Mouse (Mus musculus): ENCODE results near the gene Fut1.

Gene Fut1

DNA sequence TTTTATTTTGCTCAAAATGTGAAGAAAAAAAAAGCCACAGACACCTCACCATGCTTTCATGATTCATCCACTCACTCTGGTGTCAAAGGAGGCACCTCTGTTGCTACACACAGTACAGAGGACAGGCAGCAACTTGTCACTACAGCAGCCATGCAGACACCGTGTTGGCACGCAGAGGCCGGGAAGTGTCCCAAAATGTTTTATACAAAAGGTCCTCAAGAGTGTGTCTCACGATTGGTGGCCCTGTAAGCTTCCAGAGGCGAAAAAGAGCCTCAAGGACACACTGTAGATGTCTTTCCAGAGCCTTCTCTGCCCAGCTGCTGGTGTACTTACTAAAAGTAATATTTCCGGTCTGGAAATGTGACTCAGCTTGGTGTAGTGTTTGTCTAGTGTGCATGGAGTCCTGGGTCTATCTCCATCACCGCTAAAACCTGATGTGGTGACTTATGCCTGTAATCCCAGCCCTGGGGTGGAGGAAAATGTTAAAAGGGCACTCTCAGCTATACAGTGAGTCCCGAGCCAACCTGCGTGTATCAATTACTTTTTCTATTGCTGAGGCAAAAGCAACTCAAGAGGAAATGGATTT is 11.3 kb upstream of the Fut1 start:
- no peak for DNase-seq

DNA sequence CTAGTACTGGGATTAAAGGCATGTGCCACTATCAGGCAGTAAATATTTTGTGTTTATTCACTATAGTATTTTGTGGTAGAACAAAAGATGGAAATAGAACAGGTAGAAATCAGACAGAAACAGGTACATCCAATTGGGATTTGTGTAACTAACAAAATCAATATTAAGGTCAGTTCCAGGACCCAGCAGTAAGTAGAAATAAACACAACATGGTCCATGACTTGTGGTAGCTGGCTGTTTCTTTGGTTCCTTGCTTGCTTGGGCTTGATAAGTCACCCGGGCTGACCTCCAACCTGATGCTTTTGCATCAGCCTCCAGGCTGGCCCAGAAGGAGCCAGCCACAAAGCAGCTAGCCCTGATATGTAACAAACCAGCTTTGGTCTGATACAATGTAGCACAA is 7.6 kb upstream of the Fut1 start:
- no peak for DNase-seq

DNA sequence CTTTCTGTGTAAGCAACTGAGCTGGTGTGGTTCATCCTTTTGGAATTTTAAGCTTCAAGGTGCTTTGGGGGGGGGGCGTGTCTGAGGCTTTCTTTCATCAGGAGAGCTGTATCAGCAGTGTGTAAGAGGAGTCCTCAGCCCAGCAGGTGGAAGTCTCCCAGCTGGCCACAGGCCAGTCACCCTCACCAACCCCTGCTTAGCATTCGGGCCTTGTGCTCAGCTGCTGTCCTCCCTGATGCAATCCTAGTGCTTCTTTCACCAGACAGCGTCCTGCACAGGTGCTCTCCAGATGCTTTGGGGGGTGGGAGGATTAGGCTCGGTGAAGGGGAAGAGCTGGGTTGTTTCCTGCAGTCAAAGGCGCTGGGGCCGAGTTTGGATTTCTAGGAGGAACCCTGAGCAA is 812 bp upstream of the Fut1 start:
- no peak for DNase-seq

DNA sequence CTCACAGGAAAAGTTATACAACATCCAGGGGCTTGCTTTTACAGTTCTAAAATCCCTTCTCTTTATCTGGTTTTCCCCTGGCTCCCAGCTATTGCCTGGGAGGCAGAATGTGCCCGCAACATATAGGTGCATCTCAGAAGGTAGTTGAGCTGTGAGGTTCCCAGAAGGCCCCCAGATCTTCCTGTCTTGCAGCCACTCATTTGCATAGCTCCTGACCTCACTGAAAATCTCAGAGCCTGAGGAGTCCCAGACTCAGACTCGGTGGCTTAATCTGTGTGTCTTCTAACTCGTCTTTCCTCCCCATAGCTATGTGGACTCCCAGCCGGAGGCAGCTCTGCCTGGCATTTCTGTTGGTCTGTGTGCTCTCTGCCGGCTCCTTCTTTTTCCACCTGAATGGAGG is 1.2 kb downstream of the Fut1 start:
- DNase-seq: no peak

DNA sequence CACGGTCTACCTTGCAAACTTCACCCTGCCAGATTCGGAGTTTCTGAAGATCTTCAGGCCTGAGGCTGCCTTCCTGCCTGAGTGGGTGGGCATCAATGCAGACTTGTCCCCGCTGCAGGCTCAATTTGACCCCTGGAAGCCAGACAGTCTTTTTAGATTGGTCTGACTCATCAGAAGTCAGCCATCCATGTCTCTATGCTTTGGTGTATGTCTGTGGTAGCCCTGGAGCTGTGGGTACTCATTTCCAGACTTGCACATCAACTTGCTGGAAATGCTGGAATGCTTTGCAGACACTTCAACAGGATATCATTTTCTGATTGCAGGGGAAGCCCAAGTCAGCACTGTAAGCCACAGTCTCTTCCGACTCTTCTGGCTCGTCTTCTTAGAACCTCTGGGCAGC is 2.5 kb downstream of the Fut1 start:
- DNase-seq: no peak

DNA sequence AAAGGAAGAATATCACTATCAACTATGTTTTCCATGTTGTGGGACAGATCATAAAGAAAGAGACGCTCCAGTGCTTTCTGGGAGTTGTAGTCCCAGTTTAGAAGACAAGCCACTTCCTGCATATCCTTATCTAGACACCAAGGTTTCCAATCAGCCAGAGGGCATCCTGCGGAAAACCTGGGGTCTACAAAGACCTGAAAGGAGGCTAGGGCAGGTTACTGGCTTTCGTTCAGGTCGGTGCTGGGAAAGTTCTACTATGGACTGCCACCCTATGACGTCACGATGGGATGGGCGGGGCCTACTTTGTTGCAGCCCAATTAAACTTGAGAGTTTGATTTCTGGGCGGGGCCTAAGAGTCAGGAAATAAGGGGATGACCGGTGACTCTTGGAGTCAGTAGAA is 4.4 kb downstream of the Fut1 start, which contains the start of gene Izumo1:
Izumo1 (plus strand) TSS at position 369 of the 400 bp plus-strand sequence.
- peak in 1 of 2 experiments; percentile 51 for DNase-seq

DNA sequence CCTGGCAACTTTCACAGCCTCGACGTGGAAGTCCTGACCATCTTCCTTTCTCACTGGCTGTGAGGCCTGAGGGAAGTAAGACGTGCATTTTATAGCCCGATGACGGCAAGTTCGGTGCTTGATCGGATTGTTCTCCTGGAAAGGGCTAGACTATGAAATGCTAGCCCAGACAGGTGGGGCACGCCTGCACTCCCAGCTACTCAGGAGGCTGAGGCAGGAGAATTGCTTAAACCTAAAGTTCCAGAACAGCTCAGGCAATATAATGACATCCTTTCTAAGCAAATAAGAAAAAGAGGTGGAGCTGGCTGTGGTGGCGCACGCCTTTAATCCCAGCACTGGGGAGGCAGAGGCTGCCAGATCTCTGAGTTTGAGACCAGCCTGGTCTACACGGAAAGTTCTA is 6.4 kb downstream of the Fut1 start:
- DNase-seq: no peak

DNA sequence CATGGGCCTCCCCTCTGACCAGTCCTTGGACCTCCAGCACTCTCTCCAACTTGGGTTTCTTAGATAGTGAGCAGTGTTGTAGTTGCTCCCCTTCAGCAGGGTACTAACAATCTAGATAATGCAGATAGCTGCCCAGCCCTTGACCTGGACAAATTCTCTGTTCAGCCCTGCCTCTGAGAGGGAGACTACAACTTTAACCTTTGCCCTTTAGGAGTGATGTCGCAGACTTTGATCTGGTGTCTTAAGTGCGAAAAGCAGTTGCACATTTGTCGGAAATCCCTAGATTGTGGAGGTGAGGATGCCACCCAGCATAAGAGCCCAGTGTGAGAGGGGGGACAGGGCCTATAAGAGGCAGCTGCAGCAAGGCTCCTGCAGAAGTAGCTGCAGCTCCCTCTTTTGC is 7.6 kb downstream of the Fut1 start:
- DNase-seq: no peak

DNA sequence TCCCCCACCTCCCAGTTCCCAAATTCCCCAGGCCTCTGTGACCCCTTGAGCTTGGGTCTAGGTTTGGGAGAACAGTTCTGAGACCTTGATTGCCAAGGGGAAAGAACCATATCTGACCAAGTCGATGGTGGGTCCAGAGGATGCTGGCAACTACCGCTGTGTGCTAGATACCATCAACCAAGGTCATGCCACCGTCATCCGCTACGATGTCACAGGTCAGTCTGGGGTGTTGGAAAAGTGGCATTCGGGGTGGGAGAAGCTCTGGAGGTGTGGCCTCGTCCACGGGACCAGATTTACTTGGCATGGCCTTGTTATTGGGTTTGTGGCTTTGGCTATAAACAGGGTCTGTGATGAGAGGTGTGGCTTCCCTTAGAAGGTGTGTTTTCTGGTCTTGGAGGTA is 8.4 kb downstream of the Fut1 start:
- DNase-seq: no peak

DNA sequence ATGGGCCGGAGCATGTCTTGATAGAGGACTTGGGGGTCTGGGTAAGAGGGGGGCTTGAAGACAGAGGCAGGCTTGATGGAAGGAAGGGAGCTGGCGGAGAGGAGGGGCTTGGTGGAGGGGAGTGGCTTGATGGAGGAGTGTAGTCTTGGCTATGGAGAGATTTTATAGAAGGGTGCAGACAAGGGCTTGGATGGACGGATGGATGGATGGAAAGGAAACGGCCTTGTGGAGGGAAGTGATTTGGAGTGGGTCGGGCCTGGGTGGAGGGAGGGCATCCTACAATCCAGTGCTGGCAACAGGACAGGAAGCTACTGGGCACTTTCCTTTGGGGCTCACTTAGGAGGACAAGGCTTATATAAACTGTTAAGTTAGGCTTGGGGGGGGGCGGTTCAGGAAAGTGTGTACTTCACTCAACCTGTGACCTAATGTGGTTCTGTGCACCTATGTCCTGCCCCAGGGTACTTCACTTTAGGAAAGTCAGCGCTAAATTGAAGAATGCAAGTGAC is 9.5 kb downstream of the Fut1 start:
- no peak for DNase-seq

DNA sequence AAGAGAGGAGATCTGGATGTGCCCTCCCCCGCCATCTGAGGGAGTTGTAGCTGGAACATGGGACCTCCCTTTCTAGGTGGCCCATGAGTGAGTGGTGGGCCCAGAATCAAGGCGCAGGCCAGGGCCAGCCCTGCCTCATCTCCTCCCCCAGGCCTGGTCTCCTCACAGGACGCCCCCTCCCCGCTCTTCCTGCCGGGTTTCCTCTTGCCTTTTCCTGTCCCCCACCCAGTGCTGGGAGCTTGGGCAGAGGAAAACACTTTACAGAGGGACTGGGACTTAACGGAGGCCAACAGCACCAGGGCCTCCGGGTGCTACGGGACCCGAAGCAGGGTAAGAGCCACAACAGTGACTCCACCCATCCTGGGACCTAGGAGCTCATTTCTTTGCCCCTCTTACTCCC is 10.2 kb downstream of the Fut1 start, which contains the start of gene Rasip1:
Rasip1 (plus strand) TSS at position 228 of the 400 bp plus-strand sequence.
- no peak for DNase-seq

DNA sequence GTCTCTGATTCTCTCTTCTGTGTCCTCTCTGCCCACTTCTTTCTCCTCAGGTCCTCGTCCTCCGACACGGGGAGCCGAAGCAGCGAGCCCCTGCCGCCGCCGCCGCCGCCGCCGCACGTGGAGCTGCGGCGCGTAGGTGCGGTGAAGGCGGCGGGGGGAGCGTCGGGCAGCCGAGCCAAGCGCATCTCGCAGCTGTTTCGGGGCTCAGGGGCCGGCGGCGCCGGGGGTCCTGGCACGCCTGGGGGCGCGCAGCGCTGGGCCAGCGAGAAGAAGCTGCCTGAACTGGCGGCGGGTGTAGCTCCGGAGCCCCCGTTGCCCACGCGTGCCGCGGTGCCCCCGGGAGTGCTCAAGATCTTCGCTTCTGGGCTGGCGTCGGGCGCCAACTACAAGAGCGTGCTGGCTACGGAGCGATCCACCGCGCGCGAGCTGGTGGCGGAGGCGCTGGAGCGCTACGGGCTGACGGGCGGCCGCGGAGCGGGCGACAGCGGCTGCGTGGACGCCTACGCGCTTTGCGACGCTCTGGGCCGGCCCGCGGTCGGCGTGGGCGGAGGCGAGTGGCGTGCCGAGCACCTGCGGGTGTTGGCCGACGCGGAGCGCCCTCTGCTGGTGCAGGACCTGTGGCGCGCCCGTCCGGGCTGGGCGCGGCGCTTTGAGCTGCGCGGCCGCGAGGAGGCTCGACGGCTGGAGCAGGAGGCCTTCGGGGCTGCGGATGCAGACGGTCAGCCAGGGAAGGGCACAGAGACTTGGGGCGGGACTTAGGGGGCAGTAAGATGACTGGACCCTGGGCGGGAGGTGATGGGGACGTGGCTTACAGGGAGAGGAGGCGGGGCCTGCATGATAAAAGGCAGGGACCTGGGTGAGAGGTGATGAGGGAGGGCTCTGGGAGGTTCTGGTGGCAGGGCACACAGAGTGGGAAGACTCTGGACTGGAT is 11.5 kb downstream of the Fut1 start:
- DNase-seq: peak; percentile 98

DNA sequence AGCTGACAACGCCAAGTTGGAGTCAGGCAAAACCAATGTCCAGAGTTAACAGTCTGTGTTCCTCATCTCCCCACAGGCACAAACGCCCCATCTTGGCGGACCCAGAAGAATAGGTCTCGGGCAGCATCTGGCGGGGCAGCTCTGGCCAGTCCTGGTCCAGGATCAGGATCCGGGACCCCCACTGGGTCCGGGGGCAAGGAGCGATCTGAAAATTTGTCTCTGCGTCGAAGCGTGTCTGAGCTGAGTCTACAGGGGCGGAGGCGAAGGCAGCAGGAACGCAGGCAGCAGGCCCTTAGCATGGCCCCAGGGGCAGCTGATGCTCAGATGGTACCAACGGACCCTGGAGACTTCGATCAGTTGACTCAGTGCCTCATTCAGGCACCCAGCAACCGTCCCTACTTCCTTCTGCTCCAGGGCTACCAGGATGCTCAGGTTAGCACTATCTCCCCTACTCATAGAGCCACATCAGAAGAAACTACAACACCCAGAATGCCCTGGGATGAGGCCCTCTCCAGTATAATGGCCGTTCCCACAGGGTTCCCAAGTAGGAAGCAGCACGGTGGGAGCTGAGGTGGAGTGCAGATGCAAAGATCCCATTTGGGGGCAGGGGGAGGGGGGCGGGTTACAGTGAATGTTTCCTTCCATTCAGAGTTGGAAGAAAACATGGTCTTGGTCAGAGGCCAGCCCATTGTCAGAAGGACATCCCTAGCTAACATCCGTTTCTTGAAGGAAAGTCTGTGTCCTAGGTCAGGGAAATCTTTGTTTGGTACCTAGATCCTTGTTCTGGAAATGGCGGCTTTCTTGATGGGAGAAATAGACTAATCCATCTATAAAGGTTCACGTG is 13.2 kb downstream of the Fut1 start:
- peak in 1 of 2 experiments; percentile 29 for DNase-seq

DNA sequence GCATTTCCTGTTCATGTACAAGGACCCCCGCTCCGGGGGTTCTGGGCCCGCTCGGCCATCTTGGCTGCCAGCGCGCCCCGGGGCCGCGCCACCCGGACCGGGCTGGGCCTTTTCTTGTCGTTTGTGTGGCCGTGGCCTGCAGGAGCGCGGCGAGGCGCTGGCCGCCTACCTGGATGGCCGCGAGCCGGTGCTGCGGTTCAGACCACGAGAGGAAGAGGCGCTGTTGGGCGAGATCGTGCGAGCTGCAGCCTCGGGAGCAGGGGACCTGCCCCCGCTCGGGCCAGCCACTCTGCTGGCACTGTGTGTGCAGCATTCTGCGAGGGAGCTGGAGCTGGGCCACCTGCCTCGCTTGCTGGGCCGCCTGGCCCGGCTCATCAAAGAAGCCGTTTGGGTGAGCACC is 15.4 kb downstream of the Fut1 start:
- DNase-seq: peak; percentile 70 to 80

DNA sequence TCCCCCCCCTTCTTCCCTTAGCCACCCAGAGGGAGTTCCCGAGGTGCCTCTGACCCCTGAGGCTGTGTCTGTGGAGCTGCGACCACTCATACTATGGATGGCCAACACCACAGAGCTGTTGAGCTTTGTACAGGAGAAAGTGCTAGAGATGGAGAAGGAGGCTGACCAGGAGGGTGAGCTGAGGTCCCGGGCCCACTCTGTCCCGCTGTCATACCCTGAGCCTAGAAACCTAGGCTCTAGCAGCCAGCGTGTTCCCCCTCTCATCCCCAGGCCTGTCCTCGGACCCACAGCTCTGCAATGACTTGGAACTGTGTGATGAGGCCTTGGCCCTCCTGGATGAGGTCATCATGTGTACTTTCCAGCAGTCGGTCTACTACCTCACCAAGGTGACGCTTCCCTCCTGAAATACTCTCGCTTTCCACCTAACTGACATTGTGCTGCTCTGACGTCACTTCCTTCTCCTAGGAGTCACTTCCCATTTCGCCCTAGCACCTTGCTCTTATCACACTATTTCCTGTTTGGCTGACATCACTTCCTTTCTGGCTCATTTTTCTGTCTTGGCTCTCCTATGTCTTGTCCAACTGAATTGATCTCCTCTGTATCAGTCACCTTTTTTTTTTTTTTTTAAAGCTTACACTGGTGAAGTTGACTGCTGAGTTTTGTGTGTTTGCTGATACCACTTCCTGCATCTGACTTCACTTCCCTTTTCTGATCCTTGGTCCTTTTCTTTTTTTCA is 18.0 kb downstream of the Fut1 start:
- no peak for DNase-seq

DNA sequence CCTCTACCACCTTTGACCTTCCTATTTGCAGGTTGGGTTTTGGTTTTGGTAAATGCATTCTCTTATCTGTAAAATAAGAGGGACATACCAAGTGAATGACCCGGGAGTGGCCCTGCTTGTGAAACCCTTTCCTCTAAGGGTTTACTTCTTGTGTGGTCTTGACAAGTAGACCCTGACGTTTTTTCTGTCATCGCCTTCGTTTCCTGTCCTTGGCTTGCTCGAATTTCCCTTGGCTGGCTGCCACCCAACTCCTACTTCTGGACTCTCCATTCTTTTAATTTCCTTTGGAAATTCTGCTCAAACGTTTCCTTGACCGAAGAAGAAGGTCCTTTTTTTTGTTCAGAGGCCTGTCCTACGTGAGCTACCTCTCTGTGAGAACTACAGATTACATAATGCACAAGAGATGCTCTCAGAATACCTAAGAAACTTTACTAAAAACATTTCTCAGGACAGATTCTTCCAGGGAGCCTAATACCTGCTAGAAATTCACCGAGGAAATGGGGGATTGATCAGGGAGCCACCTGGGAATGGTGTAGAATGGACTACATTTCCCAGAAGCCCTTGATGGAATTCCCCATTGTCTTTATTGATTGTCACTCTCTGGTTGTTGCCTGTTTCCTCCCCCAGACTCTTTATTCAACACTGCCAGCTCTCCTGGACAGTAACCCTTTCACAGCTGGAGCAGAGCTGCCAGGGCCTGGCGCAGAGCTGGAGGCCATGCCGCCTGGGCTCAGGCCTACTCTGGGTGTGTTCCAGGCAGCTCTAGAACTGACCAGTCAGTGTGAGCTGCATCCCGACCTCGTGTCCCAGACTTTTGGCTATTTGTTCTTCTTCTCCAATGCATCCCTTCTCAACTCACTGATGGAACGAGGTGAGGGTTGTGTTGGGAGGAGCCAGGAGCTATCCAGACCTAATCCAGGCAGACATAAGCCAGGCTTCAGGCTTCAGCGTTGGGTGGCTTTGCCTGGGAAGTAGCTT is 18.9 kb downstream of the Fut1 start:
- DNase-seq: peak in 1 of 2 experiments; percentile 37

DNA sequence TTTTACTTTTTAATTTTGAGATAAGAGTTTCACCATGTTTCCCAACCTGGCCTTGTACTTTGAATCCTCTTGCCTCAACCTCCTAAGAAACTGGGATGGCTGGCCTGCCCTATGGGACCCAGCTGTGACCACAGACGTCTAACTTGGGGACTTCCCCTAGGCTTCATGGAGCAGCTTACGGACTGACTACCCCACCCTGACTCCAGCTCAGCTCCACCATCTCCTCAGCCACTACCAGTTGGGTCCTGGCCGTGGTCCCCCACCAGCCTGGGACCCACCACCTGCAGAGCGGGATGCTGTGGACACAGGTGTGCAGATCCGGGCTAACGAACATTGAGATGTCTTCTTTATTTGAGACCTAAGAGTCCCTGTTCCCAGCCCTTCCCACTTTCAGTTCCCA is 20.6 kb downstream of the Fut1 start:
- peak in 1 of 2 experiments; percentile 45 for DNase-seq

DNA sequence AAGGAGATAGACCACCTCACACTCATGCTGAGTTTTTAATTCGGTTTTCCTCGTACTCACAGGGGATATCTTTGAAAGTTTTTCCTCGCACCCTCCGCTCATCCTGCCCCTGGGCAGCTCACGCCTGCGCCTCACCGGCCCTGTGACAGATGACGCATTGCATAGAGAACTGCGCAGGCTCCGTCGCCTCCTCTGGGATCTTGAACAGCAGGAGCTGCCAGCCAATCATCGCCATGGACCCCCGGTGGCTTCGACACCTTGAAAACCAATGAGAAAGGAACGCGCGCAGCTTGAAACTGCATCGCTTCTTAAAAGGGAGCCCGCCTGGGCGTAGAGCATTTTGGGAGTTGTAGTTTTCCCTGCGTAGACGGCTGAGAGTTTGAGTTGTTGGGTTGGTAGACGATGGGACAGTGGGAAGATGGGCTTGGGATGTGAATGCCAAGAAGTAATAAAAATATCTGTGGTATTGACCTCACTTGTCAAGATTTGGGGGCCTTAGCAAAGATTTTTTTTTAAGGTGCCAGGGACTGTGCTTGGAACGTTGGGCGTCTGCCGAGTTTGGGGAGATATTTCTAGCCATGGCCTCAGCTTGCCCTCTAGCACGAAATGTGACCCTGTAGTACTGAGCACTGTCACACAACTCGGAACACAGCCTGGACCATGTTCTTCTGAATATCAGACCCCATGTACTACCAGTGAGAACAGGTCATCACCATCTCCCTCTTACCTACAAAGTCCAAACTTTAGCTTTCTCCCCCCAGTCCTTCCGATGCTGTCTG is 21.7 kb downstream of the Fut1 start:
- peak; percentile 99 for DNase-seq

DNA sequence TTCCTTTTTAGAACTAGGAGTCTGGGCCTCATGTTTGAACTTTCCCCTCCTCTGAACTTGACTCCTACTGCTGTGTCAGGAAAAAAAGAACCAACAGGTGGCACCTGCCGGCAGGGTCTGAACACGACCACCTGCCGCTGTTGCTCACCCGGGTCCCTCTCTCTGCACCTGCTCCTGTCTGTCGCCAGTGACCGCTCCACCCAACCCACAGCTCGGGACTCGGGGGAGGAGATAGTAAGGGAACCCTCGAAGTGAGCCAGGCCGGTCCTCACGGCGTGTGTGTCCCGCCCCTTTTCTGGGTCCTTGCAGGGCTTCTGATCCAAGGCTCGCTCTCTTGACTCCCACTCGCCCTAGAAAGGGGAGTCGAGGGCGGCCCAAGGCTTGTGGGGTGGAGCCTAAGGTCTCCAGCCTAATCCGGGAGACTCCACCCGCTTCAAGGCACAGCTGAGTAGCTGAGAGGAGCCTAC is 22.5 kb downstream of the Fut1 start, which contains the start of gene Mamstr:
Mamstr (plus strand) TSS at position 417 of the 467 bp plus-strand sequence.
- peak in 1 of 2 experiments; percentile 44 for DNase-seq
